Mouse (Mus musculus) ES-Bruce4 (cell line): Measurements from ENCODE around the gene Lrrc42. TPM values are rescaled to one million over a fixed set of nuclear protein-coding genes. Genes with fewer than 3 reads are reported as not detected.

Experiments used
- H3K27ac ChIP-seq: 2 replicates; pipeline ENCODE4 v1.5.1; 2012; ENCODE audit warnings: low read length, inconsistent platforms; ENCODE audit not compliant: insufficient read depth
- H3K27me3 ChIP-seq: 2 replicates; pipeline ENCODE4 v1.6.1; 2012; ENCODE audit warnings: mild to moderate bottlenecking, low read length, inconsistent platforms; ENCODE audit not compliant: control insufficient read depth, poor library complexity, insufficient read depth, severe bottlenecking
- H3K36me3 ChIP-seq: 2 replicates; pipeline ENCODE4 v1.6.1; 2012; ENCODE audit warnings: inconsistent platforms, mild to moderate bottlenecking, low read length, moderate library complexity; ENCODE audit not compliant: control insufficient read depth, poor library complexity, insufficient read depth, severe bottlenecking
- H3K4me1 ChIP-seq: one replicate; pipeline ENCODE4 v1.8.1; 2011; ENCODE audit warnings: low read length; ENCODE audit not compliant: control insufficient read depth, insufficient read depth
- H3K4me3 ChIP-seq: 2 replicates; pipeline ENCODE4 v1.5.1; 2011; ENCODE audit warnings: low read depth, mild to moderate bottlenecking, low read length
- H3K9ac ChIP-seq: 2 replicates; pipeline ENCODE4 v1.6.1; 2012; ENCODE audit warnings: low read depth, mild to moderate bottlenecking, inconsistent platforms; ENCODE audit not compliant: poor library complexity, severe bottlenecking
- H3K9me3 ChIP-seq: replicated peaks from 2 replicates; pipeline ENCODE4 v1.6.1; 2012; ENCODE audit warnings: mild to moderate bottlenecking, low read length, inconsistent platforms; ENCODE audit not compliant: control insufficient read depth, poor library complexity, insufficient read depth, severe bottlenecking
- CTCF ChIP-seq: IDR thresholded peaks from one replicate; pipeline ENCODE4 v1.8.1; 2011; ENCODE audit warnings: low read depth, low read length
- EP300 ChIP-seq: IDR thresholded peaks from 2 replicates; pipeline ENCODE4 v1.6.1; 2011; ENCODE audit warnings: low read depth, low read length; ENCODE audit not compliant: insufficient read depth
- POLR2A ChIP-seq: IDR thresholded peaks from one replicate; pipeline ENCODE4 v1.8.1; 2011; ENCODE audit warnings: low read length; ENCODE audit not compliant: insufficient read depth
- polyA plus RNA-seq: library from polyadenylated mRNA; stranded (reverse); fragments of >200 nt; gene quantifications from 2 replicates; pipeline ENCODE4 v1.2.4, GENCODE M21; 2011; ENCODE audit warnings: low read depth; ENCODE audit not compliant: missing spikeins, insufficient read depth, insufficient read length

Lrrc42 gene
- polyA plus RNA-seq, 1 experiment: 75.4 TPM

GRCm38 (mm10) chr4:107226313-107226712 is 27.0 kb downstream of the Lrrc42 start:
- Histone ChIP-seq H3K4me3 (no peak overlapping the region), H3K27me3 (no peaks in the 10 kb centered on the region), H3K27ac (no peak overlapping the region), H3K9ac (no peak overlapping the region), H3K4me1 (no peaks in the 10 kb centered on the region), H3K9me3 (no peaks in the 10 kb centered on the region), H3K36me3 (no peaks in the 10 kb centered on the region; the same call in 1 of the 2 replicates)
- TF ChIP-seq POLR2A (no peak), EP300 (no peak), CTCF (no peak)

DNA sequence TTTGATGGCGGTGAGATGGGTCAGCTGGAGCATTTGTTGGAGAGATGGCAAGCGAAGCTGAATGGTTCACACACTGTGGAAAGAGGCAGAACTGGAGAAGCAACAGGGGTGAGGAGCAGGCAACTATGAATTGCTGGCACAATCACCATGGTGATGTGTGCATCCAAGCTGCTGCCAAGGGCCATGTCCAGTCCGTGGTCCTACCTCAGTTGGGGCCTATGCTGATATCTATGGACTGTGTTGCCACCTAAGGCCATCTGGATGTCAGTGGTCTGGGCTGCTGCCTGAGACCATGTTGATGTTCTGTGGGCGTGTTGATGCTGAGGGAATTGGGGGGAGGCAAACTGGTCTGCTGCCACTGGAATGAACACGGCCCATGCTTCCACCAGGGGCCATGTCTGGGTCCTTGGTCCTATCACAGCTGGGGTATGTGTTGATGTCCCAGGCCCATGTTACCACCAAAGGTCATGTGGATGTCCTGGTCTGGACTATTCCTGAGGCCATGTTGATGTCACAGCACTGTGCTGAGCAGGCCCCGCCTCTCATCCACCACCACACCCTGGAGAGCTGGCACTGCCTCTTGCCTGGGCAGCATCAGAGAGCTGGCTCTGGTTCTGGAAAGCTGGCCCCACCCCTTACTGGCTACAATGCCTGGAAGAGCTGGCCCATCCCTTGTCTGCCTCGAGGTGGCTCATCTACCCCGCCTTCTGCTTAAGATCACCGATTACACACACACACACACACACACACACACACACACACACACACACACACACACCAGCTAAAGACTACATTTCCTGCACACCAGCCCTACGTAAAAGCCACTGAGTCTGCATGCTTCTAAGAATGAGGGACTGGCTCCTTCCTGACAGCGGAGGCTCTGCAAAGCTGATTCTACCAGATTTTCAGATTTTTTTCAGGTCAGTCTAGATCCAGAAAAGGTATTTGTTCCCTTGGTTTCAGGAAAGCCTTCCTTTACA is 29.8 kb downstream of the Lrrc42 start:
- Histone ChIP-seq H3K36me3 (no peaks in the 10 kb centered on the region), H3K4me1 (no peaks in the 10 kb centered on the region), H3K27me3 (no peaks in the 10 kb centered on the region), H3K27ac (no peak overlapping the region), H3K9ac (no peak overlapping the region), H3K9me3 (no peaks in the 10 kb centered on the region), H3K4me3 (no peak overlapping the region)
- TF ChIP-seq POLR2A (no peak), EP300 (no peak), CTCF (no peak)

DNA sequence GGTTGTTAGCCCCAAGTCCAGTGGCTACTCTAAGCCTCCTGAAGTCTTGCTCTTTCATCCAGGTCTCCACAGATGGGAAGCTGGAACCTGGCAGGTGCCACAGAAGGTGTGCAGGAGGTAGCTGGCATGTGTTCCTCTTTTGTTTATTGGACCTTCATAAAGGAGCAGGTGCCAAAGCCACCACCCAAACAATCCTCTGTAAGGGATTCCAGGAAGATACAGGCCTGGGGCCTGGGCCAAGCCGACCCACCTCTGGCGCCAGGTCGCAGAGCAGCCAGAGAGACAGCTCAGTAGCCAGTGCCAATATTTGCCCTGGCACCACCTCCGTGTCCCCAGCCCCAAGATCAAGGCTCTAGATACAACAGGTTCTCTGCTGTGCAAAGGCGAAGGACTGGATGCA is 31.8 kb downstream of the Lrrc42 start:
- no peak overlapping the region for H3K27ac ChIP-seq
- H3K9me3 ChIP-seq: no peaks in the 10 kb centered on the region
- no peak overlapping the region for H3K4me3 ChIP-seq
- H3K9ac ChIP-seq: no peak overlapping the region
- no peak for TF ChIP-seq EP300
- TF ChIP-seq POLR2A: no peak
- no peak for TF ChIP-seq CTCF
- no peaks in the 10 kb centered on the region for H3K27me3 ChIP-seq
- H3K36me3 ChIP-seq: no peaks in the 10 kb centered on the region
- no peaks in the 10 kb centered on the region for H3K4me1 ChIP-seq

- Histone ChIP-seq H3K9ac (no peak overlapping the region), H3K9me3 (no peaks in the 10 kb centered on the region), H3K27me3 (no peaks in the 10 kb centered on the region), H3K4me3 (no peak overlapping the region), H3K27ac (no peak overlapping the region), H3K4me1 (no peaks in the 10 kb centered on the region), H3K36me3 (no peaks in the 10 kb centered on the region)
- TF ChIP-seq POLR2A (no peak), CTCF (no peak), EP300 (no peak)
These were observed 35.8 kb downstream of the Lrrc42 start for GRCm38 (mm10) chr4:107217574-107217973.

- no peak for TF ChIP-seq EP300
- no peak for TF ChIP-seq POLR2A
- TF ChIP-seq CTCF: no peak
- Histone ChIP-seq H3K27me3 (no peaks in the 10 kb centered on the region), H3K9ac (no peak overlapping the region), H3K4me3 (no peak overlapping the region), H3K36me3 (no peaks in the 10 kb centered on the region), H3K27ac (no peak overlapping the region), H3K4me1 (no peaks in the 10 kb centered on the region), H3K9me3 (no peaks in the 10 kb centered on the region)
These were observed 39.9 kb downstream of the Lrrc42 start for GRCm38 (mm10) chr4:107213279-107214011.

DNA sequence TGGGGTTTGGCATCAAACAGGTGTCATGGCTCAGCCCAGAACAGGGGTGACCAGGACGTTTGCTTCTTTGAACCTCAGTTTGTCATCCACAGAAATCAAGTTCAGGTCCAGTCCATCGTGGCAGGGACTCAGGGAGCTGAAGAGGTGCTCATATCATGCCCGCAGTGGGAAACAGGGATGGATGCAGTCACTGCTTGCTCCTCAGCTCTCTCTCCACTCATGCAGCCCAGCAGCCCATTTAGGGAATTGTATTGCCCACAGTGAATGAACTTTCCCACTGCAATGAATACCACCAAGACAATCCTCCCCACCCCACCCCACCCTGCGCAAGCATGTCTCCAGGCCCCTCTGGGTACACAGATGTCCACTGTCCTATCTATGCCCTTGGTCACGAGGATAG is 41.4 kb downstream of the Lrrc42 start:
- no peak overlapping the region for H3K9ac ChIP-seq
- no peak overlapping the region for H3K4me3 ChIP-seq
- TF ChIP-seq POLR2A (no peak), CTCF (no peak), EP300 (no peak)
- no peak overlapping the region for H3K27ac ChIP-seq
- no peaks in the 10 kb centered on the region for H3K36me3 ChIP-seq
- H3K4me1 ChIP-seq: no peaks in the 10 kb centered on the region
- H3K27me3 ChIP-seq: no peaks in the 10 kb centered on the region
- H3K9me3 ChIP-seq: no peaks in the 10 kb centered on the region
